Mouse (Mus musculus) hindbrain, embryonic 16.5 days (tissue): Measurements from ENCODE around the gene Frmd7. TPM values are rescaled to one million over a fixed set of nuclear protein-coding genes. Genes with fewer than 3 reads are reported as not detected.

Experiments
- ATAC-seq: fragments of 200-750 bp; cut with Nextera tagmentation; 2 replicates; pipeline ENCODE4 v1.8.0; 2017; ENCODE audit warnings: moderate TSS enrichment, moderate library complexity
- H3K27ac ChIP-seq: fragments of 300-500 bp; sonication (generic); 2 replicates; pipeline ENCODE4 v1.5.1; 2014; ENCODE audit warnings: low read depth, mild to moderate bottlenecking, control low read depth, low read length, moderate library complexity
- H3K27me3 ChIP-seq: fragments of 300-500 bp; sonication (generic); replicated peaks from 2 replicates; pipeline ENCODE4 v1.6.1; 2014; ENCODE audit warnings: low read length; ENCODE audit not compliant: control insufficient read depth, insufficient read depth
- H3K36me3 ChIP-seq: fragments of 300-500 bp; sonication (generic); 2 replicates; pipeline ENCODE4 v1.6.1; 2014; ENCODE audit warnings: mild to moderate bottlenecking, low read length, moderate library complexity, mixed read lengths; ENCODE audit not compliant: control insufficient read depth, insufficient read depth
- H3K4me1 ChIP-seq: fragments of 300-500 bp; sonication (generic); 2 replicates; pipeline ENCODE4 v1.6.1; 2014; ENCODE audit warnings: low read depth, low read length; ENCODE audit not compliant: control insufficient read depth, insufficient read depth
- H3K4me2 ChIP-seq: fragments of 300-500 bp; sonication (generic); 2 replicates; pipeline ENCODE4 v1.6.1; 2014; ENCODE audit warnings: mild to moderate bottlenecking, low read length, control low read depth, moderate library complexity
- H3K4me3 ChIP-seq: fragments of 300-500 bp; sonication (generic); 2 replicates; pipeline ENCODE4 v1.5.1; 2014; ENCODE audit warnings: mild to moderate bottlenecking, low read length, control low read depth, moderate library complexity
- H3K9ac ChIP-seq: fragments of 300-500 bp; sonication (generic); 2 replicates; pipeline ENCODE4 v1.6.1; 2014; ENCODE audit warnings: low read depth, mild to moderate bottlenecking, control low read depth, low read length, moderate library complexity
- H3K9me3 ChIP-seq: fragments of 300-500 bp; sonication (generic); 2 replicates; pipeline ENCODE4 v1.6.1; 2014; ENCODE audit warnings: mild to moderate bottlenecking, low read length, moderate library complexity; ENCODE audit not compliant: control insufficient read depth
- WGBS: fragments of 180-500 bp; shearing (Covaris S2); extraction: QIAGEN DNeasy Blood & Tissue Kit; methylation state at CpG from one replicate; pipeline ENCODE4 v1.1.7; 2014; 5-methylcytosine and 5-hydroxymethylcytosine counted together
- polyA plus RNA-seq: library from polyadenylated mRNA; unstranded; fragments of >200 nt; fragmentation: Nextera tagmentation; extraction: Ambion mirVana; gene quantifications from 2 replicates; pipeline ENCODE4 v1.2.1, GENCODE M21; 2015

Frmd7 gene
- polyA plus RNA-seq: 0.08 and 0.19 TPM in 2 replicates

- WGBS: 68% methylated on average over 14 of the region's 14 CpGs
- H3K4me3 ChIP-seq: no peak within 1 kb of the TSS
- H3K27ac ChIP-seq: no peak within 1 kb of the TSS
- no peaks in the 10 kb centered on the region for H3K27me3 ChIP-seq
- H3K9me3 ChIP-seq: no peaks in the 10 kb centered on the region
- H3K36me3 ChIP-seq: no peaks in the 10 kb centered on the region
- no peak for ATAC-seq
- no peak within 1 kb of the TSS for H3K9ac ChIP-seq
- H3K4me2 ChIP-seq: no peak within 1 kb of the TSS
- H3K4me1 ChIP-seq: no peaks in the 10 kb centered on the region
Observed at GRCm38 (mm10) chrX:50942610-50943009, at the start of gene Frmd7. Gene Frmd7 (minus strand): TSS chrX:50942710.

DNA sequence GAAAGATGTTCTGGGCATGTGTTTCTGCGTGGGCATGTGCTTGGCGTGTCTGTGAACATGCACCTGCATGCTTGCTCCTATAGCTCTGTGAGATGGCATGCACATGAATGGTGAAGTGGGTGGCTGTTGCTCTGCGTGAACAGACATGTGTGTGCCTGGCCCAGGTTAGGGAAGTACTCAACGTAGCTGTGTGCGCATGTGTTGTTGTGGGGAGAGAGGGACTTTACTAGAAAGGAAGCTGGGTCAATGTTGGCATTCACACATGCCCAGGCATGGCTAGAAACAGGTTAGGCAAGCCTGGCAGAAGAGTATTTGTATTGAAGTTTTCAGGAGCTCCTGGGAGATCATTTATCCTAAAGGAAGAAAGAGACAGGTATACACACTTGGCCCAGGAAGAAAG is 48.8 kb upstream of the Frmd7 start:
- no peaks in the 10 kb centered on the region for H3K9me3 ChIP-seq
- ATAC-seq: no peak
- no peak overlapping the region for H3K4me3 ChIP-seq
- 94% methylated on average over 5 of the region's 5 CpGs for WGBS
- no peaks in the 10 kb centered on the region for H3K36me3 ChIP-seq
- H3K9ac ChIP-seq: no peak overlapping the region
- H3K4me2 ChIP-seq: no peak overlapping the region
- H3K4me1 ChIP-seq: no peaks in the 10 kb centered on the region
- H3K27ac ChIP-seq: no peak overlapping the region
- no peaks in the 10 kb centered on the region for H3K27me3 ChIP-seq

- no peak for ATAC-seq
- 82% methylated on average over 6 of the region's 6 CpGs for WGBS
- no peaks in the 10 kb centered on the region for H3K9me3 ChIP-seq
- no peak overlapping the region for H3K4me3 ChIP-seq
- no peaks in the 10 kb centered on the region for H3K36me3 ChIP-seq
- H3K27me3 ChIP-seq: no peaks in the 10 kb centered on the region
- no peak overlapping the region for H3K9ac ChIP-seq
- H3K4me2 ChIP-seq: no peak overlapping the region
- H3K27ac ChIP-seq: no peak overlapping the region
- no peaks in the 10 kb centered on the region for H3K4me1 ChIP-seq
Observed at GRCm38 (mm10) chrX:50989940-50990339, 47.4 kb upstream of the Frmd7 start.

DNA sequence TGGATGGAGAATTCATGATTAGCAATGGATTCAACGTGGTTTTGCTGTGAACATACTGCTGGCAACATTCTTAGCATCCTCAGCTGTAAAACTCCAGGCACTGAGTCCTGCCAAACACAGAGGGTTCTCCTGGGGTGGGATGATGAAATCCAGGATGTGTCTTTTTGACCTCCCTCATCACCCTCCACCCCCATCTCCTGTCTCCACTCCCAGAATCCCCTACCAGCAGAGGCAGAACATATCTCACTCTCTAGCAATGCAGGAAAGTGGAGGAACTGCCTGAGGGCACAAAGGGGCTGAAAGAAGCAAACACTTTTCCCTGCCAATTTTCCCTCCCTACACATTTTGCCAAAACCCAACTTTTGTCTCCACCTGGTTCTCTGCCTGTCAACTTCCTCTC is 46.1 kb upstream of the Frmd7 start:
- H3K4me1 ChIP-seq: no peaks in the 10 kb centered on the region
- WGBS: 56% methylated on average over 1 of the region's 1 CpGs
- no peak for ATAC-seq
- no peak overlapping the region for H3K27ac ChIP-seq
- H3K4me2 ChIP-seq: no peak overlapping the region
- H3K4me3 ChIP-seq: no peak overlapping the region
- H3K36me3 ChIP-seq: no peaks in the 10 kb centered on the region
- no peak overlapping the region for H3K9ac ChIP-seq
- no peaks in the 10 kb centered on the region for H3K9me3 ChIP-seq
- H3K27me3 ChIP-seq: no peaks in the 10 kb centered on the region

GRCm38 (mm10) chrX:50978428-50978827 is 35.9 kb upstream of the Frmd7 start:
- no peak overlapping the region for H3K4me2 ChIP-seq
- no peaks in the 10 kb centered on the region for H3K9me3 ChIP-seq
- no peak overlapping the region for H3K9ac ChIP-seq
- WGBS: 82% methylated on average over 2 of the region's 2 CpGs
- H3K4me1 ChIP-seq: no peaks in the 10 kb centered on the region
- no peak for ATAC-seq
- H3K36me3 ChIP-seq: no peaks in the 10 kb centered on the region
- H3K27ac ChIP-seq: no peak overlapping the region
- no peak overlapping the region for H3K4me3 ChIP-seq
- H3K27me3 ChIP-seq: no peaks in the 10 kb centered on the region

DNA sequence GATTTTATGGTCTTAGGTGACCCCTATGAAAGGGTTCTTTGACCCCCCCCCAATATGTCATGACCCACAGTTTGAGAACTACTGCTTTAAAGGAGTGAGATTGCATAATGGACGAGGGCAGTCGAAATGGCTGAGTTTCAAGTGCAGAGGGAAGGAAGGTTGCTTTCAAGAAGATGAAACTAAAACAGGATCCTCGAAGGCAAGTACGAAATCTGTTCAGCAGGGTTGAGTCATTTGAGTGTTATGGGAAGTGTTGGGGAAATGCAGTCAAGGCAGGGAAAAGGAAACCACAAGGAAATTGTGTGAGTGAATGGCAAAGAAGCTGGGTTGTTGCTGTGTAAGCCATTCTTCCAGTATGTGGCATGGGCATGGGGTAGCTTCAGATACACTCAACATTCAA is 29.6 kb upstream of the Frmd7 start:
- Histone ChIP-seq H3K4me1 (no peaks in the 10 kb centered on the region), H3K27ac (no peak overlapping the region), H3K4me3 (no peak overlapping the region), H3K27me3 (no peaks in the 10 kb centered on the region), H3K4me2 (no peak overlapping the region), H3K36me3 (no peaks in the 10 kb centered on the region), H3K9me3 (no peaks in the 10 kb centered on the region), H3K9ac (no peak overlapping the region)
- 86% methylated on average over 4 of the region's 4 CpGs for WGBS
- no peak for ATAC-seq

DNA sequence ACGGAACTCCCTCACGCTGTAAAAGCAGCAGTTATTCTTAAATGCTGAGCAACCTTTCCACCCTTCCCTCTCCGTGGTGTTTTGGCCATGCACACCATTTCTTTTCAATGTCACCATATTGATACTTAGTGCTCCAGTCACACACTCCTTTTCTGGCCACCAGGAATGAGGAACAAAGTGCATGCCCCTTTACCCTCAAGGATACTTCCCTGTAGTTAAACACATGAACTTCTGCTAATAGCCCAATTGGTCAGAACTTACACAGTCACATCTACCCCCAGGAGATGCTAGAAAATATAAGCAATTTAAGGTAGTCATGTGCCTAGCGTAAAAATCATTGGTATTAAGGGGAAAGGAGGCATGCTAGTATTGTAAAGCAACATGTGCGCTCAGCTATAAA is 27.4 kb upstream of the Frmd7 start:
- Histone ChIP-seq H3K9me3 (no peaks in the 10 kb centered on the region), H3K9ac (no peak overlapping the region), H3K4me3 (no peak overlapping the region), H3K4me2 (no peak overlapping the region), H3K36me3 (no peaks in the 10 kb centered on the region), H3K4me1 (no peaks in the 10 kb centered on the region), H3K27me3 (no peaks in the 10 kb centered on the region), H3K27ac (no peak overlapping the region)
- no peak for ATAC-seq
- 79% methylated on average over 5 of the region's 5 CpGs for WGBS

DNA sequence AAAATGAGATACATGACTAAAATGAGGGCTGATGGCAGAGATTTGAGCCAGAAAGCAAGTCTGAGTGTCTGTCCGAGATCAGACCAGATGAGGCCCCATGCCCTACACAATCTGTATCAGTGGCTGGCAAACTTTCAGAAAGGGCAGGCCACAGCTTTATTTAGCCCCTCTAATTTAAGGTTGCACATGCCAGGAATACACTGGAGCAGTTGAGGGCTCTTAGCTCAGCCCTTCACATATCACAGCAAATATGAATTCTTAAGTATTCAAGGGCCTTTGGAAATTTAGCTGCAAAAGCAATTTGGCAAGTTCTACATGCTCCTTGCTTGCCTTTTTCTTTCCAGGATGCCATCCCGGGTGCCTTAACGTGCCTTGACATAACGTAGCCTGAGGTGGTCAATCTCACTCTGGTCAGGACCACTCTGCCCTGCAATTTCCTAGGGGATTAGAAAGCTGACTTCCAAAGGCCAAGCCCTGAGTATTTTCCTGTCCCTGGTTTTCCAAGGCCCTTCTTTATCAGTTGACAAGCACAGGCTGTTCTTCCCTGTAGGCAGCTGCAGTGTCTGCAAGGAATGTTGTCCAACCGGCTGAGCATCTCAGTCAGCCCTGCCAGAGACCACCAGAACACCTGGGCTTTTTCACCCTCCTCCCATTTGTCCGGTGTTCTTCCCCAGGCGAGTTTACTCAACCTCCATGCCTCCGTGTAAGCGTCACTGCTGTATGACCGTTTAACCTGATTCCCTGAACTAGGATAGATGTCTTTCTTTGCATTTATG is 25.8 kb upstream of the Frmd7 start:
- 73% methylated on average over 10 of the region's 10 CpGs for WGBS
- Histone ChIP-seq H3K4me1 (no peaks in the 10 kb centered on the region), H3K9me3 (no peaks in the 10 kb centered on the region), H3K4me2 (no peak overlapping the region), H3K27ac (no peak overlapping the region), H3K4me3 (no peak overlapping the region), H3K36me3 (no peaks in the 10 kb centered on the region), H3K27me3 (no peaks in the 10 kb centered on the region), H3K9ac (no peak overlapping the region)
- no peak for ATAC-seq

- H3K9me3 ChIP-seq: no peaks in the 10 kb centered on the region
- no peak overlapping the region for H3K4me3 ChIP-seq
- no peak overlapping the region for H3K9ac ChIP-seq
- ATAC-seq: no peak
- no peak overlapping the region for H3K27ac ChIP-seq
- H3K36me3 ChIP-seq: no peaks in the 10 kb centered on the region
- no peaks in the 10 kb centered on the region for H3K4me1 ChIP-seq
- H3K27me3 ChIP-seq: no peaks in the 10 kb centered on the region
- no peak overlapping the region for H3K4me2 ChIP-seq
- 75% methylated on average over 3 of the region's 3 CpGs for WGBS
Observed at GRCm38 (mm10) chrX:50965157-50965556, 22.6 kb upstream of the Frmd7 start.
